Mouse (Mus musculus) brain, embryonic 18.5 days (tissue): ENCODE measurements around the gene Ints3.

Experiments
- DNase-seq: peaks from one replicate; pipeline ENCODE4 v3.0.0-alpha.2; 2012; ENCODE audit warnings: low read depth, low spot score

The Ints3 gene

DNA sequence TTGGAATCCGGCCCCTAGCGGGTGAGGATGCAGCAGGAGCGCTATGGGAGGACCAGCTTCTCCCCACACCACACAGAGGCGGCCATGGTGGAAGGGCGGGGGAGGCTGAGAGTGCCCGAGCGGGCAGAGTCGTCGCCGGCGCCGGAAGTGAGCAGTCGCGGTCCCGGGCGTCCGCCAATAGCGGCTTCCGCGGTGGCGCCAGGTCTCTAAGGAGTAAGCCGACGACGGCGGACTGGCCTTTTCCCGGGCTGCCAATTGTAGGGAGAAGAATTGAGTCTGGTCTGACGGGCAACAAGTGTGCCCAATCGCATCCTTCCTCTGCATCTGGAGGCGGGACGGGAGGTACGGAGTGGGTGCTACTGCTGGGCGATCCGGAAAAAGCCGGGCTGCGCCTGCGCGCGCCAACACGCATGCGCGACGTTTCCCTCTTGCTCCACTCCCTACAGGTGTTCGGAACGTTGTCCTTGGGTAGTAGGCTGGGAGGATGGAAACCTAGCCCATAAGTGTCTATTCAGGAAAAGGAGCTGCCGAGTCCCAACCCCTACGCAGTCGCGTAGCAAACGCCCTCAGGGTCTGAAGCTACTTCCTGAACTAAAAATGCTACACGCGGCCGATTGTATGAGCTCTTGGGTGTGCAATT, at the start of gene Ints3:
Gene Ints3 (minus strand): TSS at position 242 of the 640 bp plus-strand sequence.
- DNase-seq, result peak; percentile 100

DNA sequence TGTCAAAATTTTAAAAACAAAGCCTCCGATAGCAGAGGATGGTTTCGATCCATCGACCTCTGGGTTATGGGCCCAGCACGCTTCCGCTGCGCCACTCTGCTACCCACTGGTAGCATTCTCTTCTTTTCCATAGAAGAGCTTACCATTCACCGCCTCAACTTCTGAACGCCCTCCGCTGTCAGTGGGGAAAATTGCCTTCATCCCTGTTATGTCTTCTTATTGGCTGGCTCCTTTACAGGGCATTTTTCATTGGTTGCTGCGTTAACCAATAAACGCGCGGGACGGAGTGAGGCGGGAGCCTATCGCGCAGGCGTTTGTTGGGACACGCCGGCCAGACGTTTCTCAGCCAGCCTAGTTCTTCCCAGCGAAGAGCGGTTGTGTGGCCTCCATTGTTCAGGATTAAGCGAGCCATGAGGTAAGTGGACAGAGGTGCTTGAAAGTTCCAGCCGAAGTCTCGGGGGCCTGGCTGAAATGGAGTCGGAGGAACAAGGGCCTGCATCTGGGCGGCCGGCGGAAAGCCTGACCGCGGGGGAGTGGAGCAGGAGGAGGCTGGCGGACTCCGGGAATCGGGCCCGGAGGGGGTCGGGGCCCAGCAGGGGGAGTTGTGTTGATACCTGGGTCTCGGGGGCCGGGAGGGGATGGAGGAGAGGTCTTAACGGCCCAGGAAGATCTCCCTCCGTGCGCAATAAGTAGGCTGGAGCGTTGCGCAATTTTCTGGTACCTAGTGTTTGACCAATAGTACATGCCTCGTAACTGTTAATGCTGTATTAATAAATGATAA, 42.6 kb upstream of the Ints3 start, which contains the start of gene Ilf2:
Gene Ilf2 (plus strand): TSS at position 296 of the 781 bp plus-strand sequence.
- DNase-seq, result peak; percentile 97

DNA sequence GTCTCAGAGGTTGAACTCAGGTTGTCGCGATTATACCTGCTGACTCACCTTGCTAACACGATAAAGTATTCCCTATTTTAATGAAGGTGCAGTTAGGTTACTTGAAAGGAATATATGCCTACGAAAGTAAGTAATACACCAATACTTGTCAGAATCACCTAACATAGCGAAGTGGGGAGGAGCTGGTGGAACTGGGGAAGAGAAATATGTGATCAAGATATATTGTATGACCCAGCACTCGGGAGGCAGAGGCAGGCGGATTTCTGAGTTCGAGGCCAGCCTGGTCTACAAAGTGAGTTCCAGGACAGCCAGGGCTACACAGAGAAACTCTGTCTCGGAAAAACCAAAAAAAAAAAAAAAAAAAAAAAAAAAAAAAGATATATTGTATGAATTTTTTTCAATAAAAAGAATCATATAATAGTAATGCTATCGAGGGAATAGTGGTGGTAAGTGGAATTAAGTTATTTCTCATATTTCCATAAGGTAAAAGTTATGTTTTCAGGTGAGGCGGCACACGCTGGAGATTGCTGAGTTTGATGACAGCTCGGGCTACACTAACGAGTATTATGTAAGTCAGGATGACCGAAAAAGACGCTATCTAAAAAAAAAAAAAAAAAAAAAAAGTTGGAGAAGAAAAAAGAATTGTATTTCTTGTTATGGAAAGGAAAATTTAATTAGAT, 41.9 kb upstream of the Ints3 start:
- DNase-seq, result no peak

DNA sequence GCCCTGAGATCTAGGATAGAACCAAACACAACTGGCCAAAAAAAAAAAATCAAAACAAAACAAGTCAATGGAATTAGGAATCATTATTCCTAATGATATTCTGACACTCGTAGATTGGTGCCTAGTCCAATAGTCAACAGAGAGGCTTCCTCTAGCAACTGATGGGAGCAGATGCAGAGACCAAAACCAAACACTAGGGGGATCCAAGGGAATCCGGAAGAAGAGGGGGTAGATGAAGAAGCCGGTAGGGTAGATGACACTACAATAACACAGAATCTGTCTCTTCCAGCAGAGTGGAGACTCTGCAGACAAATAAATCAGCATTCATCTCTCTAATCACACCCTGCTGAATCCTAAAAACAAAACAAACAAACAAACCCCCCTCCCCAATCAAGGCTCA, 38.8 kb upstream of the Ints3 start:
- DNase-seq, result no peak

DNA sequence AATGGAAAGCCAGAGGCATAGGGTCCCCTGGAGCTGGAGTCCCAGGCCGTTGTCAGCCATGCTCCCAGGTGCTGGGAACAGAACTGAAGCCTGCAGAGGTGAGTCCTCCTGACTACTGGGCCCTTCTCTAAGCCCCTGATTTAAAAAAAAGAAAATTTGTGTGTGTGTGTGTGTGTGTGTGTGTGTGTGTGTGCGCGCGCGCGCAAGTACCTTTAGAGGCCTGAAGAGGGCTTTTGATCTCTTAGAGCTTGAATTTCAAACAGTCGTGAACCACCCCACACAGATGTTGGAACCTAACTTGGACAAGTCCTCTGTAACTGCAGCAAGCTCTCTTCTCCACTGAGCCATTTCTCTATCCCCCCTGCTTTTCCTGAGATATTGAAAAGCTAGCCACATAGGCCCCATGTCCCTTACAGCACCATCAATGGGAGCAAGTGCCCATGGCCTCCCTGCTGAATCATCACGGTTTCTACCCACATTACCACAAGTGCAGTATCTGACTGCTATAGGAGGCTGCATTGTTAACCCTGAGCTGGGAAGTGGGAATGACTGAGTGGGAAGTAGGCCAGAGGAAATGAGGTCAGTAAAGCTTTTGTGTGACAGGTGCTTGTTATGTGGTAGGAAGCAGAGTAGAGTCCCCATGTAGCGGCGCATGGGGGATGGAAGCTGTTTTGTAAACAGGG, 34.3 kb upstream of the Ints3 start:
- DNase-seq, result no peak

DNA sequence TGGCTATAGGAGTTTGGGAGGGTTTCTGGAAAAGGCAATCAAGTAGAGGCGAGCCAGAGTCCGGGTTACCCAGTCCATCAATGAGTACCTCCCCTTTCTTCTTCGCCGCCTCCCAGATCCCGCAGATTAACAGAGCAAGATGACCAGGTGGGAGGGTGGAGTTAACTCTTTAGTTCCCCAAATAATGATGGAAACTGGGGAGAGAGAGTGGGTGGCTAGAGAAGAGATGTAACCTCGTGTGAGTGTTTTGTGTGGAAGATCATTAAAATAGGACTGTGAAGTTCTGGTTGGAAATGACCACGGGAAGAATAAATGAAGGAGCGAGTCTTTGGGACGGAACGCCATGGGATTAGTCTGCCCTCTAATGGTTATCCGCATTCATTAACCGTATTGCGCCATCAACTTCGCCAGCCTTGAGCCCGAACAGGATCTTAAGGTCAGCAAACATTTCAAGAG, 32.9 kb upstream of the Ints3 start:
- DNase-seq, result no peak

DNA sequence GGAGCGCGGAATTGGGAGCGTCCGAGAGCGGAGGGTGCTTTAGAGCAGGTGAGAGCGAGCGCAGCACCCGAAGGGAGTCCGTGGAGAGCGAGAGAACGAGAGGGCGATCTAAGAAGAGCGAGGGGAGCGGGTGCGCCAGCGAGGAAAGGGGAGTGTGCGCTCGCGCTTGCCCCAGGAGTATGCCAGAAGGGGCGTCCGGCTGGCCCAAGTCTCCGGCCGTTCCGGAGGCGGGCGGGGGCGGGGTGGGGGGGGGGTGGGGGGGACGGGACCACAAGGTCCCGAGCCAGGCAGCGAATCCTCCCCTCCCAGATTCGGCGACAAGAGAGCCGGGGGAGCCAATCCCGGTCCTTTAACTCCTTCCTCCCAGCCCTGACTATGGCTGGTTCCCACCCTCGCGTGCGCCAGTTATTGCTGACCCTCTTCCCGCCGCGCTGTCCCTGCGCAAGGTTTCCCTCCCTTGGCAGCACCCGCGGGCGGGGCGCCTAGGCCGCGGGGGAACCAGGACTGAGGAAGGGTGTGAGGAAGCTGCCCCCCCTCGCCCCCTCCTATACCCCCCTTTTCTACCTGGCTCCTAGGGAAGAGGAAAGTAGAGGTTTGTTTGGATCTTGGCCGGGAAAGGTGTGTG, 32.4 kb upstream of the Ints3 start, which contains the start of gene Npr1:
Gene Npr1 (minus strand): TSS at position 181 of the 625 bp plus-strand sequence.
- DNase-seq, result no peak

DNA sequence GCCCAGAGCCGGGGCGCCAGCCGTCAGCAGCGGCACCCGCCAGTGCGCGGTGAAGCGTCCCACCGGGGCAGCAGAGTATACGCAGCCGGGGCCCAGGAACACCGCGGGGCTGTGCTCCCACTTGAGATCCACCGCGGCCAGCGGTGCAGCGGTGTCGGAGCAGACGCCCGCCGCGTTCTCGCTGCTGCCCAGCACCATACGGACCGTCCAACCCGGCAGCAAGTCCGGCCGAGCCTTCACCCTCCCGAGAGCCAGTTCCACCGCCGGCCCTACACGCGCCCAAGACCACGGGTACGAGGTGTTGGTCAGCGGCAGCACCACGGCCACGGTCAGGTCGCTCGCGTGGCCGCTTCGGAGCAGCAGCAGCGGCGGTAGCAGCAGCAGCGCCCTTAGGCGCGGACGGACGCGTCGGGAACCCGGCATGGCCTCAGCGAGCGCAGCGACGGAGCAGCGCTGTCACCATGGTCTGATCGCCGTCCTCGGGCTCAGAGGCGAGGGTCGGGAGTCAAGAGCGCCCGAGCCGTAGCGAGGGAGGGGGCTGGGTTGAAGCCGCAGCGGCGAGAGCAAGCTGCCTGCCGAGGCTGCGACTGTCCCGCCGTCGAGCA, 31.8 kb upstream of the Ints3 start:
- DNase-seq, result no peak

DNA sequence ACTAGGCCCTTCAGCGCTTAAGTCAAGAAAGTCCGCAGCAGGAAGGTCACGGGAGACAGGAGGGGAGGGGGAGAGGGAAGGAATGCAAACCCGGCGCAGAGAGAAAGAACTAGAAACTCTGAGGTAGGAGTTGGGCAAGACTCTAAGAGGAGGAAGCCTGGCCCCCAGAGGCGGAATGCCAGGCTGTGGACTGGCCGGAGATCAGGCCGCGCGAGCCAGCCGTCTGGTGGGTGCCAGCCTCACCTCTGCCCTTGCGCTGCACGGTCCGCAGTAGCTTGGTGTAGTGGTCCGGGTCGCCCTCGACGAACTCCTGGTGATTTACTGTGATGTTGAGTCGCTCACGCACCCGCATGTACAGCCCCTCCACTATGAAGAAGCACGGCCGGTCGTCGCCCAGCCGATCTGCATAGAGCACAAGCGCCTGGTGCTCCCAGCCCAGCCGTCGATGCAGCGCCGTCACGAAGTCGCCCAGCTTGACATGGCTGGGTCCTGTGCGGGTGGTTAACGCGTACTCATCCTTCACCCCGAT, 31.2 kb upstream of the Ints3 start:
- no peak for DNase-seq

DNA sequence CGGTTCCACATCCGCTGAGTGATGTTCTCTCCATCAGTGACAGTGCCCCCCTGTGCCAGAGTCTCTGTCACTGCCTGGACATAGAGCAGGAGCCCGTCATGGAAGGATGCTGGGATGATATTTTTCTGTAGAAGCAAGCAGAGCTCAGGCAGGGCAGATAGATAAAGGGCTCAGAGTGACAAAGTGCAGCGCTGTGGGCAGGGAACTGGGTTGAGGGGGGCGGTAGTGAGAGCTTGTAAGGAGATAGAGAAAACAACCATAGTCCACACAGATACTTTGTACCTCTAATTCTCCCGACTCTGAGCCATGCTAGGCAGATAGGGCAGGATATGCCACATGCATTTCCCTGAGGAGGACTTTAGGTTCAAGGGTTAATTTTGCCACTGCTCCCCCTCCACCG, 29.2 kb upstream of the Ints3 start:
- no peak for DNase-seq

DNA sequence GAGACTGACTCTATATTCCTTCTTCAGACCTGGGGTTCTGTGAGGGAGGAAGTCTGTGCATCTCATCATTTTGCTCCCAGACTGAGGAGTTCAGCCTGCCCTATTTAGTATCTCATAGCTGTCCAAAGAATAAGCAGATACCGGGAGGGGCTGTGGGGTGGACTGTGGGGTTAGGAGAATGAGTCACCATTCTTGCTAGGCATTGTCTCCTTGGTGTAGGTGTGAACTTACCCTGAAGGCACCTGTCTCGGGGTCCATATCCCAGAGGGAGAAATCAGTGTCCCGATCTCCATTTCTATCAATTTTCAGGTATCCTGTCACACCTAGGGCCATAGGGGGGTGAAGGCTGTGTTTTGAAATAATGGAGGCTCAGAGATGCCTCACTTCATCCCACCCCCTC, 28.5 kb upstream of the Ints3 start:
- DNase-seq, result no peak

DNA sequence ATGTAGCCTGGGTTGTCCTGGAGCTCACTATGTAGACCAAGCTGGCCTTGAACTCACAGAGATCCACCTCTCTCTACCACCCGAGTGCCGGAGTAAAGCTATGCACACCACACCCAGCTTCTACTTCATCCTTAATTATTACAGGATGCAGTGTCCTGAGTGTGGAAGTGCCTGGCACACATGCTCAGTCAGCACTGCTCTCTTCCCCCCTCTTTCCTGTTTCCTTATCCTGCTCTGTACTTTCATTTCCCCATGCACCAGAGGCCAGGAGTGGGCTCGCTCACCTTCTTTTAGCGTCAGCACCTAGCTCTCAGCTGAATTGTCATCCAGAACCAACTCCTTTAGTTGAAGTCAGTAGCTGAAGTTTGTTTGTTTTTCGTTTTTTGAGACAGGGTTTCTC, 26.9 kb upstream of the Ints3 start:
- DNase-seq, result no peak

DNA sequence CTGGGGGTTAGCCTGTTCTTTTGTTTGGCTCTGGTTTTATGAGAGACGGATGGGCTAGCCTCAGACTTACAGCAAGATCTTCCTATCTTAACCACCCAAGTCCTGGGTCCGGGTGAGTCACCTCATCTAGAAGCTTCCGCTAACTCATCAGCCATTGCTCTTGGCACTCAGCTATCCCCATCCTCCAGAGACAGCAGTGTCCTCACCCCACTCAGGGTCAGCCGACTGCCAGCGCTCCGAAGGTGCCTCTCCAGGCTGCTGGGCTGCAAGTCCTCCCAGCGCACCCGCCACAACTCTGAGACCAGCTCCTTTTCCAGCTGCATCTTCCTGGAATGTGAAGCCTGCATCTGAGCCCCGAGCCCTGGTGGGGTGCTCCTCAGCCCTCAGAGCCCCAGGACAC, 26.3 kb upstream of the Ints3 start:
- no peak for DNase-seq

DNA sequence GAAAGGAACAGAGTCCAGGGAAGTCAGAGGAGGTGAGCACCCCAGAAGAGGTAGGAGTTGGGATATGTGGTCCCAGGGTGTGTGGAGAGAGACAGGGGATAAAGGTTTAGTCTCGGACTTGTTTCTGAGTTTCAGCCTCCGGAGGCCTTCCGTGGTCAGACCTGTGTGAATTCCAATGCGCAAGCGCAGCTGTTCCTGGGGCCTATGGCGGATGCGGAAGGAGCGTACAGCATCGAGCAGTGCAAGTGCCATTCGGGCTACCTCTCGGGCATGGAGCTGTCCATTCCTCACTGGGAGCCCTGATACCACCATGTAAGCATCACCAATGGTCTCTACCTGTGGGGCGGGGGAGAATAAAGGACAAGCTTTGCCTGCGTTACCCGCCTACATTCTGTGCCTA, 21.5 kb upstream of the Ints3 start:
- no peak for DNase-seq

DNA sequence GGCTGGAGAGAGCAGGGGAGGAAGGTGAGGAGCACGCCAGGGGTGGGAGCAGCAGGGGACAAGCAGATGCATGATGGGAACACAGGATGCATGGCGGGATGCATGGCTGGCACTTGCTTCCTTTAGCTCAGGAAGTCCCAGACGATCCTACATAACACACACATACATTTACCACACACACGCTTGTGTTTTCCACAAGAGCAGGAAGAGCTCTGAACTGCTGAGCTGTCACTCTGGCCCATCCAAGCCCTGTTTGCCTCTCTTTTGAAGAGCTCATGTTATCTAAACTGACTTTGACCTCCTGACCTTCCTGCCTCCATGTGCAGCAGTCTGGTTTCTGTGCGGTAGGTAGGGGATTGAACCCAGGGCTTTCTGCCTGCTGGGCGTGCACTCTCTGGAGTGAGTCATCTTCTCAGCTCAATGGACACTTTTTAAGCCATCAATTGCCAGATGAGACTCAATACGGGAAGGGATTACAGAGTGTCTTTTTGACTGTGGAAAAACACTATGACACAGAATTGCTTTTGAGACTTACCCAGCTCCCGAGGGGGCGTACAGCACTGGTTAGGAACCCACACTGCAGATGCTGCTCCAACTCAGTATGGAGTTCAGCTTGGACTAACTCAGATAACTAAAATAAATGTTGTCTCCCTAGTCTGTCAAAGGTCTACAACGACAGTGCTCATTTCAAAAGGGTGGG, 18.1 kb upstream of the Ints3 start:
- DNase-seq, result no peak

DNA sequence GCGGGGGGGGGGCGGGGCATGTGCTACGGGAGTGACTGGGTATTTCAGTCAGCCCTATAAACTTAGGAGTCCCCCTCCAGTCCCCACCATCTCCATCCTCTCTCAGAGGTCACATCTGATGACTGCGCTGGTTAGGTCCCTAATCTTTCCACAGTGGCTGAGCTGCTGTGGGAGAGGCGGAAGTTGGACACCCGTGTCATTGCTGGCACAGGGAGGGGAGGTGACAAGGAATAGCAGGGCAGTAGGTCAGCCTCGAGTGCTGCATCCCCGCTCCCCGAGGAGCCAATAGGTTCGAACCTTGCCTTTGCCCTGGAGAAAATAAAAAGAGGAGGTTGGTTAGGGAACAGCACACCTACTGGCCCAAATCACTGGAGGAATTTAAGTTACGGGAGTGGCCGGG, 17.5 kb upstream of the Ints3 start:
- DNase-seq, result no peak

DNA sequence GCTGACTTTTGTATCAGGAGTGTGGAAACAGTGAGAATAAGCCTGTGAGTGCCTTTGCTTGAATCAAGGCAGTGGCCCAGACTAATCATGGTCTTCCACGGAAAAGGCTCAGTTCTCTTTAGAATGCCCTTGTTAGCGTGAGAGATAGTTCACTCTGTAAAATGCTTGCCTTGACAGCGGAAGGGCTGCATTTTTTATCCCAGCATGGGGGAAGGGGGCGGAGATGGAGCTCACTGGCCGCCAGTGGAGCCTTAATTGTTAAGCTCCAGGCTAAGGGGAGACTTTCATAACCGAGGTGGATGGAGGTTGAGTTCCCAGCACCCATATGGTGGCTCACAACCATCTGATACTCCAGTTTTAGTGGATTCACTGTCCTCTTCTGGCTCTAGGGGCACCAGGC, 15.2 kb upstream of the Ints3 start:
- no peak for DNase-seq

DNA sequence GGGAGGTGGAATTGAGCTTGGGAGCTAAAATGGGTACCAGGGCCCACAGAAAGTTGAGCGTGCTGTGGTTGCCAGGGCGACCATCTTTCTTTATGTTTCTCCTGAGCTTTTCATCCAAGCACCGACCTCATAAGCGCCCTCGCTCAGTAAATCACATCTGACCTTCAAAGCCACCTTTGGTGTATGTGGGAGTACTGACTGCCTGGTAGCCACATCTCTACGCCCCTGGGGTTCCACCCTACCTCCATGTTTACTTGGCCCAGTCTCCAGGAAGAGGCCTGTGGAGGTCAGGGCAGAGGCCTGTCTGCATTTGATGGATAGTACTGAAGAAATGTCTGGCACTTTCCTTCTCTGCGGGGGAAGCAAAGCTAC, 13.7 kb upstream of the Ints3 start:
- no peak for DNase-seq

DNA sequence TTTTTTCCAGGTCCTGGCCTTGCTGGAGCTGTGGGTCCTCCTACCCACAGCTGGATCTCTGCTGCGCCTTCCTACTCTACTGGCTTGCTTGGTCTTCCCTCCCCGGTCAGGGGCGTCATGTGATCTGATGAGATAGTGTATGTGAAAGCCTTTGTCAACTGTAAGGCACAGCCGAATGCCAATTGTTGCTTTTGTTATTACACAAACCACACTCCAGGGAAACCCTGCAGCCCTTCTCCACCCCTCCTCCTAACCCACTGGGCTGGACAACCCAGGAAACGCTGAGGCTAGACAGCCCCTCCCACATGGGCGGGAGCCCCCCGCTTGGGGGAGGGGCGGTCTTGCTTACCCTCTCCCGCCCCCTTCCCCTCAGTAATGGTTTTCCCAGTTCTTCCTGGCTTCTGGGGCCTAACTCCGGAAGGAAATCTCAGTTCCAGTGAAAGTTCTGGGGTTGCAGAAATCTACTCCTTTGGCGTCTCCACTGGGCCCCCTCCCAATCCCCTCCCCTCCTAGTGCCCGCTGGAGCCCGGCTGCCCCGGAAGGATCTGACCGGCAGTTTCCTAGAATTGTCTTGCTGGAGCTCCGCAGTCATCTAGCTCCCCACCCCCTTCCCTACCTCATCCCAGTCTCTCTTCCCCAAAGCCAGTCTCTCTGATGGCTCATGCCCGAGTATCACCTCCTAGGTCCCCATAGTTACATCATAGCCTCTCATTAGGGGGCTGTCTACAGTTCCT, 13.1 kb upstream of the Ints3 start:
- peak; percentile 62 for DNase-seq
